Mouse (Mus musculus) right cerebral cortex, postnatal 25 days (tissue): ENCODE results near the gene 4931409K22Rik.

Experiments
- DNase-seq: peaks from one replicate; pipeline ENCODE4 v3.0.0; 2022

4931409K22Rik gene

DNA sequence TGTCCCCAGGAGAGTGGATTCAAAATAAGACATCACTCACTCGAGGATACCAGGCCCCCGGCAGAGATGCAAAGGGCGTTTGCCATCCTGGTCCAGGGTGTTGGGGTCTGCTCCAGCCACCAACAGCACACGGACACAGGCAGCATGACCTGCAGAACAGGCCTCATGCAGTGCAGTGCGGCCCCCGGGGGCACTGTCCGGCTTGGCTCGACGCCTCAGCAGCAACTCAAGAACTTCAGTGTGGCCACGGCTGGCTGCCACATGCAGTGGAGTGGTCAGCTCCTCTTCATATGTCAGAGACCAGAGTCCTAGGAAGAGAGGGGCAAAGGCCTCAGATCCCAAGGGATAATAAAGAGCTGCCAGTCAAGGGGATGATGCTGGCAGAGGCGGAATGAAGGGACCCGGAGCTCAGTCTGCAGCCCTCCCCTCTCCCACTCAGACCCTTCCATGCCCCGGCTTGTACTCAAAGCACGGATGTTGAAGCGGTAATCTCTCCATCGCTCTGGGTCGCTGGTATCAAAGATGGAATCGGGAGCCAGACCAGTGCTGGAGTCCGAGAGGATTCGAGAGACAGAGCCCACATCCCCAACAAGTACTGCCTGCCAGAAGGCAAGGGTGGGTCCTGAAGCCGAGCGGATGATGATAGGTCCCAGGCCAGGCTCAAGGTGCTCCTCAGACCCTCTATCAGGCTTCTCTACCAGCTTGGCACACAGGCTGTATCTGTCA is 16.9 kb downstream of the 4931409K22Rik start:
- DNase-seq: no peak

DNA sequence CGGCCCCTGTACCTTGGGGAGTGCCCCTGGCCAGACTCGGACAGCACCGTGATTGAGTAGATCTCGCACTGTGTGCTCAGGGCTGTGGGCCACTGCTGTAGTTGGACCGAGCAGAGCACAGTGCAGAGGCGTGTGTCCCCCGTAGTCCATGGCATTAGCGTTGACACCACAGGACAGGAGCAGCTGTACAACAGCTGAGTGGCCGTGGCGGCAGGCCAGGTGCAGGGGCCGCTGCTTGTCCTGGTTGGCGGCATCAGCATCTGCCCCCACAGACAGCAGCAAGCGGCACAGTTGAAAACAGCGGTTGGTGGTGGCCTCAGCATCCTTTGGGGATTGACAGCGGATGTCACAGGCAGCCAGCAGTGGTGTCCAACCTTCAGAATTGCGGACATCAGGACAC is 19.0 kb downstream of the 4931409K22Rik start:
- DNase-seq: no peak

DNA sequence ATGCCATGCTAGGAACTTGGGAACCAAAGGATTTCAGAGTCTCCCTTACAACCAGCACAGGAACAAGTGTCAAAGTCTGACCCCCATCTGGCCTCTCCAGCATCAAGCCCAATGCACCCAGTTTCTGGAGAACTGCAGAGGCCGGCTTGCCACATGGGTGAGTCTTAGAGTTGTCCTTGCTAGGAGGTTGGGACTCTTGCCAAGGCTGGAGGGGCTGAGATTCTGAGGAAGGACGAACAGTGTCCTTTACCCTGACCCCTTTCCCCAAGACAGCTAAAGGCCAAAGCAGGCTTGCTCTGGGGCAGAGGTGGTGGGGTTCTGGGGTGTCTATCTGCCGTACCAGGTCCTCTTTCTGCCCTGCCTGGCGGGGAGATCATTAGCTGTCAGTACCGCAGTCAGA is 20.1 kb downstream of the 4931409K22Rik start:
- no peak for DNase-seq

DNA sequence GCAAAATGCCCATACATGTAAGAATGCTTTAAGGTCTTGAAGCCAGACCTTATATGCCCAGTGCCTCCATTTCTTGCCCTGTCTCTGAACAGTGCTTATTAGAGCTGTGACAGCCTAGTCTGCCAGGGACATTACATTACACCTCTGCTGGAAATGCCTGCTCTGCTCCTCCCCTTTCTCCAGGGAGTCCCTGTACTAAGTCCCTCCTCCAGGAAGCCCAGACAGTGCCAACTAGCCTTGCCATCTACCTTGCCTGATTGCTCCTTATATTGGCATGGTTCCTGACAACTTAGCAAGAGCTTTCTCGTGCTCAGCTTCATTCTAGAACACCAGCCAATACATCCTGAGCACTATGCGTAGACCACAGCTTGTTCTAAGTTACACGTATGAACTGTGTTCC is 20.9 kb downstream of the 4931409K22Rik start:
- DNase-seq: no peak

DNA sequence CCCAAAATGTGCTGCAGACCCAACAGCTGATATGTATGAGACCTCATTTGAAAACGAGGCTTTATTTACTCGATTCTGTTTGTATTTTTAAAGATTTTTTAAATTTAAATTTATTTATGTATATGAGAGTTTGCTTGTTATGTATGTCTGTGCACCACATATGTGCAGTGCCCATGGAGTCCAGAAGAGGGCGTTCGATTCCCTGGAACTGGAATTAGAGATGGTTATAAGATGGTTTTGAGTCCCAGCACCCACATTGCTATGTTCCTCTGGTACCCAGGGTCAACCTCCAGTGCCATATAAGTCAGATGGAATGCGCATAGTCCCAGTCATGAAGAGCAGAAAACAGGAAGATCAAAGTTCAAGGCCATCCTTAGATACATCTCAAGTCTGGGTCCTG is 22.3 kb downstream of the 4931409K22Rik start:
- no peak for DNase-seq

DNA sequence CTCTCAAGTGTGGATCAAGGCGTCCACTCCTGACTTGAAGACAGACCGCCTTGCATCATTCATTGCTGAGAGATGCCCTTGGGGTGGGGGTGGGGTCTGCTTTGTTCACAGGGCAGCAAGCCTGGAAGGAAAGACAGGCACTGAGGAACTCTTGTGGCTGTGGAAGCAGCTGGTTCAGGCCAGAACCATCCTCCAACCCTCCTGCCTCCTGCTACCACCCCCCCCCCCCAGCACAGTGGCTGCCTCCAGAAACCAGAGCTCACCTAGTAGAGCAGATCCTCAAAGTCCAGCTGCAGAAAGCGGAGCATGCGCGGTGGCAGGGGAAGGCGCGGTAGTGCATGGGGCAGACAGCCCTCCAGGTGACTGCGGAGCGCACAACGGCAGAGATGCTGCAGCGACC is 23.2 kb downstream of the 4931409K22Rik start:
- DNase-seq: no peak

DNA sequence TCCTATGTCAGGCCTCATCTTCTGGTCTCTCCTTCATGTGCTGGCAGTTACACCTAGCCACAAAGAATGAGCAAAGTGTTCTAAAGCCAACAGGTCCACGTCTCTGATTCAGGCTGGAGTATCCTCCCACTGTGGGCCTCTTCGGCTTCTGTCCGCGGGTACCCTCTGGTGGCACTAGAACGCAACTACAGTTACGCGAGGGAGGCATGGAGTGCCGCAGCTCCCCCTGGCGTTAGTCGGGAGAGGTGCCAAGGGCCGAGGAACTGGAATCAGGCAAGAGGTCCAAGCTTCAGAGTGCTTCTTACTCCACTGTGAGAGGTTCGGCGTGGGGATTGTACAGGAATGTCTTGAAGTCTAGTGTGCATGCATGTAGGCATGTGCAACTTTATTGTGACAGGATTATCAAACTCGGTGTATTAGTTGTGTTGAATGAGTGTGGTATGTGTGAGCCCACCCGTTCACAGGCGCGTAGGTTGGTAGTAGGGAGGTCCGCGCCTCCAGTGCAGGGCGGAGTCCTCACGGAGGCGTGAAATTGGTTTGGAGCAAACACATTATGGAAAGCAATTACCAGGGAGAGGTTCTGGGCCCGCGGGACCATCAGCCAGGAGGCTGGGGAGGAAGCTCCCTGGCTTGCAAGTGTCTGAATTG is 26.4 kb downstream of the 4931409K22Rik start:
- DNase-seq: peak; percentile 89

DNA sequence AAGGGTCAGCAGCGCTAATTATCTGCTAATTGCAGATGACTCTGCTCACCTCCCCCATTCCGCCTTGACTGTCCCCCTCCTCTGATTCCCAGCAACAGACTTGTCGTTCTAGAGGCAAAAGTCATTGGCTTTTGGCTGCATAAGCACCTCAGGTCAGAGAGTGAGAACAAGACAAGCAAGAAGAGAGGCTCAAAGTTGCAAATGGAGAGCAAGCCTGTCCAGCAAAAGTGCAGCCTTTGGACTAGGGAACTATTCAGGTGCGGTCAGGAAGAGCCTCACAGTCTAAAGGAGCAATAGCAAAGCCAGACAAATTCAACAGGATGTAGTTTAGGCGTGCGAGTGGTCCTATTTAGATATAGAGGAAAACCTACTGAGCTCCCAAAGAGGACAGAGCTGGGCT is 28.8 kb downstream of the 4931409K22Rik start:
- no peak for DNase-seq

DNA sequence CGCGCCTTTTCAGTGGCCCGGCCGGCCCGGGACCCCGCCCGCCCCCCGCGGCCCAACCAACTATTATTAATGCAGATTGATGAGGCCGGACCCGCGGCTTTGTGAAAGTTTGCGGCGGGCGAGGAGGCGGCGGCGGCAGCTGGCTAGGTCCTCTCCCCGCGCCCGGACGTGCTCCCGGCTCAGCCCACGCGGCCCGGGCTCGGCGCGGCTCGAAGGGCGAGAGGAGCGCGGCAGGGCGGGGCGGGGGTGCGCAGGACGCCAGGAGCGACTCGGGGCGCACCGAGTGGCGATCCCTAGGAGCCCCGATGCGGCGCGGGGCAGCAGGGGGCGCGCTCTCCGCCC is 29.7 kb downstream of the 4931409K22Rik start, which contains the start of gene Gbx1:
TSS of gene Gbx1 (minus strand) at position 314 of the 342 bp plus-strand sequence.
- DNase-seq: no peak

DNA sequence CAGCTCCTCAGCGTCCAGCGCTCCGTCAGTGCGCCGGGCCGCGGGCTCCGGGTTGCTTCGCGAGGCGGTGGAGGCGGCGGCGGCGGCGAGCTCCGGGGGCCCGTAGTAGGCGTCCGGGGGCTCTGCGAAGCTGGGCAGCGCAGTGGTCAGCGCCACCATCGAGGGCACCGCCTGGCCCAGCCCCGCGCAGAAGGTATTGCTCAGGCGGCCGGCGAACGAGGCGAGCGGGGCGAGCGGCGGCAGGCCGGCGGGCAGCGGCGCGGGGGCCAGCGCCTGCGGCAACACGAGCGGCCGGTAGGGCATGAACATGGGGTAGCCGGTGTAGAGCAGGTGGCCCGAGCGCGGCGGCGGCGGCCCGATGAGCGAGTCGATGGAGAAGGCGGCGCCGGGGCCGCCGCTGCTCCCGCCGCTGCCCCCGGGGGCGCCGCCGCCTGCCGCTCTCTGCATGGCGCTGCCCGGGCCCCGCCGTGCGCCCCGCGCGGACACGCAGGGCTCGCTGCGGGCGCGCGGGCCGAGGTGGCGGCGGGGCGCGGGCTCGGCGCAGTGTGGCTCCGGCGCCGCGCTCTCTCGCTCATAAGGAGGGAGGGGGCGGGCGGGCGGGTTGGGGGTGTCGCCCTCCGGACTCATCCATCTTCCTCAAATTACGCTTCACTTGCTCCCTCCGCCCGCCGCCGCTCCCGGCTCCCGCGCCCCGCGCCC is 30.3 kb downstream of the 4931409K22Rik start:
- no peak for DNase-seq

DNA sequence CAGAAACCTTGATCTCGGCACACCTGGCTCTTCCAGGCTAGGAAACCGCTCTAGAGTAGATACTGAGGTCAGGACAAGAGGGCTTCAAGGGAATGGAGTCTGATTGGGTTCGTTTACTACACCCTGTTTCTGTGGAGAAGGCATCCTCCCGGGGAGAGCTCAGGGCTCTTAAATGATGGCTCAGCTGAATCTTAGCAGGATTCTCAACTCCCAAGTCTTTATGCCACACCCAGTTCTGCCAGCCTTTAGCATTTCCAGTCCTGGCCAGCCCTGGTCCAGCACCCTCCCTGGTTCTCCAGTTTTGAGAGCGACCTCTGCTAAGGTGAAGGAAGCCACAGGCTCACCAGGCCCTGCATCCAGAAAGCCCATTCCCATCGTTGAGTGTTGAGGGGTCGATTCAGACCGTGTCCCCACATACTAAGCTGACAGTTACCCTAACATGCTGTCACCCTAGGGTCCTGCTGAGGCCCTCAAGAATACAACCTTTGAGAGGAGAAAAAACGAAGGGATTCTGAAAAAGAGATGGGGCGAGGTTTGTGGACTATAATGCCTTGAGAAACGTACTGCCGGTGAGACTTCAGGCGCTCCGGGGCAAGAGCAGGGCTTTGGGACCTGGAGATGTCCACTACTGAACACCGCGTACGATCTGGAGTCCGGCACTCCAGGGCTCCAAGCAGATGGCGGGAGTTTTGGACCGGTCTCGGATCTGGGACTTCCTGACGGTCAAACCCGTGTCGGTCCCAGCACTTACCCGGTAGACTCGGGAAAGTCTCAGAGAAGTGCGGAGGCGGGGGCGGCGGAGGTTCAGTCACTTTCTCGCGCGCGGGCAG is 31.0 kb downstream of the 4931409K22Rik start:
- DNase-seq: no peak

DNA sequence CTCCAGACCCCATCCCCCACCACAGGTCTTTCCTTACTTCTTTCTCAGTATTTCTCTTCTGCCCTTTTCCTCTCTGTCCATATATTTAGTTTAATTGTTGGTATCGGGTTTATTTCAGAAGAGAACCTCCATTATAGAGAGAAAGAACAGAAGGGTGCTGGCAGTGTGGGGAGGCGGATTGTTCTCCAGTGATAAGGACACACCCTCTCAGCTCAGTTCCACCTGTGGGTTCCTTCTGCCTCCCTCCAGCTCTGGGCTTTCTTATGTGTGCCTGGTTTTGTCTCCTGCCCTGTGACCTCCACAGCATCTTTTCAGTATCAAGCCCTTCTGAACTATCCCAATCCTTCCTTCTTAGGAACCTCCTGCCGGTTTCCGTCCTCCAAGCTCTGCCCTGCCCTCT is 32.1 kb downstream of the 4931409K22Rik start:
- no peak for DNase-seq

DNA sequence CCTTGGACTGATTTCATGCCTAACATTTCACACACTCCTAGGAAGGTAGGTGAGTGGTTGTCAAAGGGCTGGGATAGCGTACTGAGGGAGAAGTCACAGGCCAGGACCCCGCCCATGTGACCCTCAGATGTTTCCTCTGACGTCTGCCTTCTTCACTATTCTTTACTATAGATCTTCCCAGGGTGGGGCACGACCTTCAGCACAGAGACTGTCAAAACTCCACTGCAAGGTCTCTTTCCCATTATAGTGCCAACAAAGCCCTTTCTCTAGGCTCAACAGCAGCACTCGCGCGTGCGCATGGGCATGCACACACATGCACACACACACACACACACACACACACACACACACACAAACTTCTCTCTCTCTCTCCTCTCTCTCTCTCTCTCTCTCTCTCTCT is 32.8 kb downstream of the 4931409K22Rik start:
- DNase-seq: no peak

DNA sequence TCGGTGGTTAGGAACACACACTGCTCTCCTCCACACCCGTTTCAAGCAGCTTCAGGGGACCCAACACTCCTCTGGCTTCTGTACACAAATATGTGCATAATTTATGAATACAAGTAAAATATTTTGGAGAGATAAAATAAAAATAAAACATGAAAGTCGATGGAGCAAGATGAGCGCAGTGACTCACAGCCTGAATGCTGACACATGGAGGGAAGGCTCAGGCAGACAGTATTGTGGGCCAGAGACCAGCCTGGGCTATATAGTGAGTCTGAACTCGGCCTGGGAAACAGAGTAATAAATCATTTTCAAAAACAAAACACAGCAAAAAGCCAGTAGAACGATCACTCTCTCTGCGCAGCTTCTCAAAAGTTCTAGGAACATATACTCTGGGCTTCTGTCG is 35.2 kb downstream of the 4931409K22Rik start:
- no peak for DNase-seq

DNA sequence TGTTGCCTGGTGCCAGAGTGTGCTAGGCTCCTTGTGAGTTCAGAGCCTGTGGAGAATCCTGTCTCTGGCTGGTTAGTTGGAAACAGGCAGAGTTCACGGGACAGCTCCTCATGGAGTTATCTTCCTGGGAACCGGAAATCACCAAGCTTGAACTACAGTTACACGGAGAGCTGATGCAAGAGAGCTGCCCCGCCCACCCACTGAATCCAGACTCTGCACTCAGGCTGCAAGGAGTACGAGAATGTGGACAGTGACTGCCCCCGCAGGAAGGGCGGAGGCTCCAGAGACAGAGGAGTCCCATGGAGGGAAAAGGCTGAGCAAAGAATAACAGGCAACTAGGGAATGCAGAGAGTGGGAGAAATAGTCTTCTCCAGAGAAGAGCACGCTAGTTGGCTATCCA is 44.3 kb downstream of the 4931409K22Rik start:
- DNase-seq: no peak

DNA sequence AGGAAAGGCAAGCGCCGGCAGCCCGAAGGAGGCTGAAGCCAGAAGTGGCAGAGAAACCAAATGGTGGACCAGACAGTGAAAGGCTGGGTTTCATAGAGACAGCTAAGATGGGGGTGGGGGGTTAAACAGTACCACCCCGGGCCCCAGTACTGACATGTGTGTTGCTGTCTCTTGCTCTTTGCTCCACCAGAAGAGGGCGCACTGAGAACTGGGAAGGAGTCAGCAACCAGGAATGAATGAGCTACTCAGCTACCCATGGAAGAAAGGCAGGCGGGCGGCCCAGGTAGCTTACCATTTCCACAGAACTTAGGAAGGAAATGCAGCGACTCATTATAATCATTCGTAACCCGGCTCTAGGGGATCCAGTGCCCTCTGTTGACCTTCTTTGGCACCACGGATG is 46.0 kb downstream of the 4931409K22Rik start:
- DNase-seq: no peak

DNA sequence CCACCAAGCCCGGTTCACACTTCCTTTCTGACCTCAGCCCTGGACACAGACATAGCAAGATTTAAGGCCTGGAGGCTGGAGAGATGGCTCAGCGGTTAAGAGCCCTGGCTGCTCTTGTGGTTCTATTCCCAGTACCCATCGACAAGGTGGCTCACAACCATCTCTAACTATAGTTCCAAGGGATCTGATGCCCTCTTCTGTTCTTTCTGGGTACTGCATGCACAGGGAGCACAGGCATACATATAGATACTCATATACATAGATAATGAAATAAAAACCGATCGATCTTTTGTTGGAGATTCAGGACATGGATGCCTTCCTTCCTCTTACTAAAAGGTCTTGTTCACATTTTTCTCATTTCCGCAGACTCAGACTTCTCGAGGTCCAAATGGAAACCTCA is 48.2 kb downstream of the 4931409K22Rik start:
- DNase-seq: no peak

DNA sequence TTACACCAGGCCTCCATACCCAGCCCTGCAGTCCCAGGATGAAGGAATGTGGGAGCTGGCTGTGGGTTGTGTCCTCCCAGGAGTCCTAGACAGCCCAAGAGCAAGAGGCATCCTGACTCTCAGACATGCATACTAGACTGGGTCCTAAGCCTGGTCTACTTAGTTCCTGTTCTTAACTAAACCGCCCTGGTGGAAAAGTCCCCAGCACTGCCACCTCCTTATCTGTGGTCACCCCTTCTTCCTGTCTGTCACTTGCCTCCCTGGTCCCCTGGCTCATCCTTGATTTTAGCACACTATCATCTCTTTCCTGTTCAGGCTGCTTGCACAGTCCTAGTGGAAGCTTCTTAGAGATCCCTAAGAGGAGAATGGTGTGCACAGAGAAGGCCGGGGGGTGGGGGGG is 51.1 kb downstream of the 4931409K22Rik start:
- DNase-seq: no peak

DNA sequence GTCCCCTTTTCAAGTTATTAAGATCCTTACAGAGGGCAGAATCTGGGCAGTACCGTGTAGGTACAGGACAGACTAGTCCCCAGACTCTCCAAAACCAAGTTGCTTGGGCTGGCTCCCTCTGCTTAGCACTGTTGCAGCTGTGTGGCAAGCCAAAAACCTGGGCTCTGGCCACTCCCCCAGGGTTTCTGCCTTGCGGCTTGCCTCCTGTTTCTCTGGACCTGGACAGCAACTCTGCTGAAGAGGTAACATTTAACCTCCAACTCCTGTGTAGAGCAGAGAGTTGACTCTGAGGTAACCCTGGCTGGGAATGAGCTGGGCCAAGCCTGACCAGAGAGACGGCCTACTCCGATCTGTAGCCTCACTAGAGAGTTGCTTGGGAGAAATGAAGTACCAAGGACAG is 53.8 kb downstream of the 4931409K22Rik start:
- no peak for DNase-seq

DNA sequence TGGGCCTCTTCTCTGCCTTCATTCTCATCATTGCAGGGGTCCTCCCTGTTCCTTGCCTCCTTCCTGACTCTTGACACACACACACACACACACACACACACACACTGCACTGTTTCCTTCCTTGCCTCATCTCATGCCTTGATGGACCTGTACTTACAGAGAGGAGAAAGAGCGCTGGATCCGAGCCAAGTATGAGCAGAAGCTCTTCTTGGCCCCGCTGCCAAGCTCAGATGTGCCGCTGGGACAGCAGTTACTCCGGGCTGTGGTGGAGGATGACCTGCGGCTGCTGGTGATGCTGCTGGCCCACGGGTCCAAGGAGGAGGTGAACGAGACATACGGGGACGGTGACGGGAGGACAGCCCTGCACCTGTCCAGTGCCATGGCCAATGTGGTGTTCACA is 55.8 kb downstream of the 4931409K22Rik start:
- DNase-seq: no peak

DNA sequence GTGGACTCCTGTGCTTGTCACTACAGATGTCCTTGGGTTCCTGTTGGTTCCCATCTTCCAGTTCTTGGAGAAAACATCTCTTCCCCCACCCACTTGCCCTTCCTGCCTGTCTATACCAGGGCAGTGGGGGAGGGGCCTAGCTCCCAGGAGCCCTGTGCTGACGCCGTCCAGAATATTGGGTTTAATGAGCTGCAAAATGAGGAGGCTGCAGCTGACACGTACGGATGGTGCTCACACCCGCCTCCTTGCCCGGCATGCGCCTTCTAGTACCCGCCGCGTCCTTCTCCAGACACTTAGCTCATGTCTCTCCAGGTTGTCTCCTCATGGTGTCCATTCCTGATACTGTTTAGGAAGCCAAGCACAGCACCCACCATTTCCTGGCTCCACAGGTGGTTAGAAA is 57.5 kb downstream of the 4931409K22Rik start:
- DNase-seq: no peak

DNA sequence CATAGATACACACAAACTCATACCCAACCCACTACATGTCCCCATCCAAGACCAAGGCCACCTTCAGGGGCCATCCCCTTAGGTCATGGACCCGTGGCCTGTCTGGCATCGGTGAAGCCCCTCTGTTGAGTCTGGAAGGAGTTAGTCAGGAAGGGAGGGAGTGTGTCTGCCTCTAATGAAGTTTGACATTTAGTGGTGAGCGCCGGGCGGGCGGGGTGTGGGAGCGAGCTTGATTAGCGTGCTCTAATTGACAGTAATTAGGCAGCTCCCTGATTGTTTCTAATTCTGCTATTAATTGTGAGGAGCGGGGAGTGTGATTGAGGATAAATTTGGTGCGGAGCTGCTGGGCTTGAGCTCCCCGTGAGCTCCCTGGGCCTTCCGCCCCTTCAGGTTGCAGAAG is 59.1 kb downstream of the 4931409K22Rik start:
- no peak for DNase-seq

DNA sequence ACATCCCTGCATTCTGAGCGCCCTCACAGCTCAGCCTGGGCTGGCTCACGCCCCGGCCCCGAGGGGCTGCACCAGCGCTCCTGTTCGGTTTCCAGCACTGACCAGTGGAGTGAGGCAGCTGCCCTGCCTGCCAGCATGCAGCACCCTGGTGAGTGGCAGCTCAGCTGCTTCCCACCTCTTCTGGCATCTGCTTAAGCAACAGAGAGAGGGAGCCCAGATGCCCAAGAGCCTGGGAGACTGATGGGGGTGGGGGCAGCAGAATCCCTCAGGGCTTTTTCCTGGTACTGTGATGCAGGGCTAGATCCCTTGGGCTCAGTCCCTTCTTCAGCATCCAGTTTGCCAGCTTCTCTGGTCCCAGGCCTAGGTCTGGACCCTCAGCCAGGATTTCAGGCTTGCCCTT is 59.9 kb downstream of the 4931409K22Rik start:
- no peak for DNase-seq
